Comparison of ENCODE assay signal across 8 mouse cellular contexts in the genomic region with DNA sequence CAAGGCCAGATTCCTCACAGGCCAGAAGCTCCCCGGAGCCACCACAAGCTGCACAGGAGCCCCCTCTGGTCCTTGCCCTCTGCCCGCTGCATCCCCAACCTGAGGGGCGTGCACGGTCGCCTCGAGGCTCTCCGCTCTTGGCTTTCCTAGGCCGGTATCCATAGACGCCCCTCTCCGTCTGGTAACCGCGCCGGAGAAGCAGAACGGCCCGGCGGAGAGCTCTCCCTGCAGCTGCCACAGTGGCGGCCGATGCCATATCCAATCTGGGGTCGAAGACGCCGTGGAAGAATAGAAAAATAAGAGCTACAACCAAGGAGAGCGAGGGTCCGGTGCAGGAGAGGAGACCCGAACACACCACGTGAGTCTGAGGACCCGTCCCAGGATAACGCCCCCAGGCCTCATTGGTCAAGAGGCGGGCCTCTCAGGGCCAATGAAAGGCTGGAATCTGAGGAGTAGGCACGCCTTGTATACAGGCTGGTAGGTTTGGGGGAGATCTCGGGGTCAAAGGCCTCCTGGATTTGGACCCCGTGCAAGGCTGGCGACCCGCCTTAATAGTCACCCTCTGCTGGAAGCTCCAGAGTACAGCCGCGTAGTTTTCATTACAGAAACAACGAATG. TPM values are rescaled to one million over a fixed set of nuclear protein-coding genes. Genes with fewer than 3 reads are reported as not detected.
DNase-seq lines count a peak whose midpoint lies in the region; ATAC-seq lines count a peak whose summit lies in the region.

A gene (minus strand): TSS at position 377 of the 617 bp plus-strand sequence.

- peak within 1 kb of the TSS; percentile 84 for H3K9ac ChIP-seq in hindbrain, embryonic 16.5 days (ENCODE audit: low read depth, low read length)

- H3K27ac ChIP-seq in hindbrain, embryonic 16.5 days (ENCODE audit: low read depth, low read length) = peak within 1 kb of the TSS; percentile 65; the same call in 1 of the 2 replicates

- H3K4me3 ChIP-seq in hindbrain, embryonic 16.5 days (ENCODE audit: low read length) = peak within 1 kb of the TSS; percentile 68

- H3K4me1 ChIP-seq in hindbrain, embryonic 16.5 days (ENCODE audit: control insufficient read depth, insufficient read depth, low read depth, low read length) = no peaks in the 10 kb centered on the region; the same call in 1 of the 2 replicates

- WGBS in hindbrain, embryonic 16.5 days = under 1% methylated on average over 36 of the region's 36 CpGs

- peak; percentile 98 for ATAC-seq in hindbrain, embryonic 16.5 days

- H3K4me2 ChIP-seq in hindbrain, embryonic 16.5 days (ENCODE audit: low read length) = peak within 1 kb of the TSS; percentile 88

- no peaks in the 10 kb centered on the region for H3K36me3 ChIP-seq in hindbrain, embryonic 16.5 days (ENCODE audit: control insufficient read depth, insufficient read depth, low read length)

- no peaks in the 10 kb centered on the region for H3K9me3 ChIP-seq in hindbrain, embryonic 16.5 days (ENCODE audit: control insufficient read depth, low read length)

- no peaks in the 10 kb centered on the region for H3K27me3 ChIP-seq in hindbrain, embryonic 16.5 days (replicated peaks; ENCODE audit: control insufficient read depth, insufficient read depth, low read length)

- peak; percentile 87 for DNase-seq in adrenal gland, adult 2 months
- DNase-seq in embryo, embryonic 10.5 days (ENCODE audit: low spot score) = peak; percentile 90
- peak; percentile 23 to 56 for DNase-seq in gastrocnemius, adult 8-10 months (ENCODE audit: low spot score in 2 of 2)
- peak; percentile 72 to 74 for DNase-seq in layer of hippocampus, postnatal 36 days
- DNase-seq in lung, postnatal 14 days = peak; percentile 56
- peak; percentile 65 for DNase-seq in ovary, postnatal 36 days (ENCODE audit: low spot score)
- DNase-seq in thymus, postnatal 36 days = peak; percentile 31 to 50

RNA-seq across cellular contexts. Expression of the gene that starts here (rescaled TPM):
- 10 to 100 TPM; 12.1 to 14.8 TPM for total RNA-seq in adrenal gland, adult 2 months (2021)
- polyA plus RNA-seq in adrenal gland, adult 2 months (2012; rRNA removed) = 4.2 and 4.3 TPM in 2 replicates
- 1 to 10 TPM; 1.2 to 4.9 (median 3.1) TPM for total RNA-seq in gastrocnemius, adult 8-10 months (2022)
- polyA plus RNA-seq in hindbrain, embryonic 16.5 days (2015; fragmentation: Nextera tagmentation; extraction: Ambion mirVana) = 6.1 and 6.7 TPM in 2 replicates
- total RNA-seq in layer of hippocampus, postnatal 36 days (2021) = 1 to 10 TPM; 8.2 to 8.9 TPM

Comparison
In these comparisons a context has a peak if more than half of its experiments do, and no peak if none do; other contexts are left out.
1. Peak in every context shown above with its lines: DNase-seq, ATAC-seq, H3K4me3 ChIP-seq and H3K27ac ChIP-seq.
2. DNase-seq: peak in every context shown above with its lines; median percentile 90 in embryo, embryonic 10.5 days; 87 in adrenal gland, adult 2 months; 73 in layer of hippocampus, postnatal 36 days; 65 in ovary, postnatal 36 days; 56 in lung, postnatal 14 days; 40 in thymus, postnatal 36 days; 40 in gastrocnemius, adult 8-10 months.